Mouse (Mus musculus): ENCODE measurements around the gene Hsd3b4.
"Not testable (repeated sequence)": the region's sequence is repeated elsewhere in the genome, so short reads cannot be mapped to it uniquely, and the experiment has no call there.

Hsd3b4 gene

DNA sequence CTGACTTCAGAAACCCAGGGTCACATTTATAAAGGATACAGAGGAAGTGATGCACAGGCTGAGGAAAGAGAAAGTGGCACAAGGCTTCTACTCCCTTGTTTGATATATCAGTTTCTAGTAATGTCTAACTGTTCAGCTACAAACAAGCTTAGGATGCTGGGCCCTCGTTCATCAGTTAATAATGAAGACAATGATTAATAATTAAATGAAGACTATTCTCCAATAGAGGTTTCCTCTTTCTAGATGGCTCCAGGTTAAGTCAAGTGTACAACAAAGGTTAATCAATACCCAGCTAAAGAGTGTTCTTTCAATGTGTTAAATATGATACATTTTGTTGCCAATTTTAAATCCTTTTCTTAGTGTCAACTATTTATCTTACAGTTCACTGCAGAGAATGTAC, at the start of gene Hsd3b4:
Gene Hsd3b4, minus strand, starts transcription at position 101 of the 400 bp plus-strand sequence.
- in situ Hi-C loops (cut with MboI; ENCODE audit: low pct_unique_long_range_greater_than_20kb in 1 of 2, low sequenced_read_pairs in 2 of 2, unreplicated experiment in 1 of 2) = not testable (repeated sequence)

DNA sequence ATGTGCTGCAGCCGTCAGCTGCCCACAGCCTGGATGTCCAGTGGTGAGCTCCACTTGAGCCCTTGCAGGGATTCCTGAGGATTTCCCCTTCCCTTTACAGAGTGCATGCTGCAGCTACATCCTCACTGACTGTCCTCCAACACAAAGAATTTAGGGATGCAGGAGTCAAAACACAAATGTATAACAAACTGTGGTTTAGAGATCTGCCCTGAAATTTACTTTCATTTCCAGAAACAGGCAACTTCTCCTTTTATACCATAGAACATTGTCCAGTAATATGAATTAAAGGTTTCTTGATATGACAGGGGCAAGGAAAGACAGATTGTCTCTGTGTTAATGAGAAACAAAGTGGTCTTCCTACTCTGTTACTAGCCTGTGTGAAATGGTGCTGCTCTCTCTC, 40.5 kb upstream of the Hsd3b4 start:
- in situ Hi-C loops (cut with MboI; ENCODE audit: low pct_unique_long_range_greater_than_20kb in 1 of 2, low sequenced_read_pairs in 2 of 2, unreplicated experiment in 1 of 2) = not testable (repeated sequence)

DNA sequence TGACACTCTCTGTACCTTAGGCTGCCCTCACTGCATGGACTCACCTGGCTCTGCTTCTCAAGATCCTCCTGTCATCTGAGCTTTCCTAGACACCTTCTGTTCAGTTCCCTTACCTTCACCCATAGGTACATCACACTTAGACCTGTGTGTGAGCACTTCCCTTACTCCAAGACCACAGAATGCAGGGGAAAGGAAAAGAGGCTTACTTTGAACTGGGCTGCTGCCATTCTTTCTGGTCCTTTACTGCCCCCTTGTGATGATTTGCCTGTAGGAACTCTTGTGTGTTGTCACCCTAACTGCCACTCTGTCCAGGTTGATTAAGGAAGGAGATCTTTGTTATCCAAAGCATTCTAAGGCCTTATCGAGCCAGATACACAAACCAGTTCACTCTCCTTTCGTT, 39.9 kb upstream of the Hsd3b4 start:
- in situ Hi-C loops (cut with MboI; ENCODE audit: low pct_unique_long_range_greater_than_20kb in 1 of 2, low sequenced_read_pairs in 2 of 2, unreplicated experiment in 1 of 2) = not testable (repeated sequence)

DNA sequence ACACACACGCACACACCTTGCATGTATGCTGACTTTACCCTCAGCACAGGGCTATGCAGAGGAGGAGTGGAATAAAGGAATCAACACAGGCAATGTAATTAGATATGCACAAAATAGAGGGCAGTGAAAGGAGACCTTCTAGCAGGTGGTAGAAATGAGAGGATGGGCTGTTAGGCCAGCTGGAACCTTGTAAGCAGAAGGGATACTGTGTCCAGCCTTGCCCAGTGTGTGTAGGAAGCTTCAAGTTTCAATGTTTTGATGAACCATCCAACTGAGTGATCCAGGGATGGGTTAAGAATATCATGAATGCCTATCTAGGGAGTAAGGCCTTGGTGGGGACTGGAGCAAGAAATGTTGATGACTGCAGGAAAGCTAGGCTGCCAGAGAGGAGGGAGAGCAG, 38.2 kb upstream of the Hsd3b4 start:
- in situ Hi-C loops (cut with MboI; ENCODE audit: low pct_unique_long_range_greater_than_20kb in 1 of 2, low sequenced_read_pairs in 2 of 2, unreplicated experiment in 1 of 2) = not testable (repeated sequence)

DNA sequence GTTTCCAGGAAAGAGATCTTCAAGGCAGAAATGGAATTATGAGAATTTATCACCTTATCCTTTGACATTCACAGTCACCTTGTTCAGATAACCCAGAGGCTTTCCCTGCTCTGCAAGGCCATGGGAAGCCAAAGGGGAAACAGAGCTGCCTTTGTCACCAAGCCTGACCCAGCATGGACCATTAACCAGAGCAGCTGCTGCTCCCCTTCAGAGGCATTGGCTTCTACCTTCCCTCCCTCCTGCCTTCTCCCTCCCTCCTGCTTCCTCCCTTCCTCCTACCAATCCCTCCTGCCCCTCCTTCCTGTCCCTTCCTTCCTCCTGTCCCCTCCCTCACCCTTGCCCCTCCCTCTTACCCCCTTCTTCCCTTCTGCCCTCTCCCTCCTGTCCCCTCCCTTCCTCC, 37.3 kb upstream of the Hsd3b4 start:
- in situ Hi-C loops (cut with MboI; ENCODE audit: low pct_unique_long_range_greater_than_20kb in 1 of 2, low sequenced_read_pairs in 2 of 2, unreplicated experiment in 1 of 2) = not testable (repeated sequence)

DNA sequence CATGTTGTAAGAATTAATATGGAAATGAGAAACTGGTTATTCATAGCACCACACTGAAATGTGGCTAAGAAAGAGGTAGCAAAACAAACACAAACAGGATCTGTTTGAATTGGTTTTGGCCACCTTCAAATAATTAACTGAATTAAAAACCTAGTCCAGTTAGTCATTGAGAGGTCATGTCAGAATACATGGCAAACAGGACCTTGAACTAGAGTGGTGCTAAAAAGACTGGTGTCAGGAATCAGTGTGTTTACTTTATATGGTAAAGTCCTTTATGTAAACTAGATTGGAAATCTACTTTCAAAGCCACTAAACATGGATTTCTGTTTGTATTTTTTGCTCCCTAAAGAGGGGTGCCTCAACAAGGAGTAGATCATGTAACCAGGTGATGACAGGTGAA, 14.7 kb upstream of the Hsd3b4 start:
- in situ Hi-C loops (cut with MboI; ENCODE audit: low pct_unique_long_range_greater_than_20kb in 1 of 2, low sequenced_read_pairs in 2 of 2, unreplicated experiment in 1 of 2) = not testable (repeated sequence)

DNA sequence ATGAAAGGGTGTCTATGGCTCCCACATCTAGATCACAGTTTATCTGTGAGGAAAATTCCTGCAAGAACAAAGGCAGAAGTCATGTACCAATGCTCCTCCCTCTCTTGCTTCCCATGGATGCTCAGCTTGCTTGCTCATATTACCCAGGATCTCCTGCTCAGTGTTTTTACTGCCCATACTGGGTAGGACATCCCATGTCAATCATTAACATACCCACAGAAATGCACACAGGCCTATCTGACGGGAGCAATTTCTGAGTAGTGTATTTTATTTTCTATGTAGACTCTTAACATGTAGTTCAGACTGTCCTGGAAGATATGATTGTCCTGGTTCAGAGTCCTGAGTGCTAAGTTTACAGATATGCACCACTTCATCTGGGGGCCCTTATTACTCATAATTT, 14.2 kb upstream of the Hsd3b4 start:
- in situ Hi-C loops (cut with MboI; ENCODE audit: low pct_unique_long_range_greater_than_20kb in 1 of 2, low sequenced_read_pairs in 2 of 2, unreplicated experiment in 1 of 2) = not testable (repeated sequence)

DNA sequence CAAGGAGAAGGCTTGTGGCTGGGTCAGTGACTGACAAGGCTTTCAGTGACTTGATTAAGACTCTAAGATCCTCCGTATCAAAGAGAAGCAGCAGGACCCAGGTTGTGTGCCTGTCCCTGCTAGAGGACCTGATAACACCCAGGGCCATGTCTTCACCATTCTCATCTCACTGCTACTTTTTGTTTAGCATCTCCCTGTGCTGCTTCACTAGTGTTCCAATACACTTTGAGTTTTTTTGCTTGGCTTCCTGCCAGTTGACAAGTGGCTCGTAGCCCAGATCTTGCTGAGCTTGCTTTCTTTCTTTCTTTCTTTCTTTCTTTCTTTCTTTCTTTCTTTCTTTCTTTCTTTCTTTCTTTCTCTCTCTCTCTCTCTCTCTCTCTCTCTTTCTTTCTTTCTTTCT, 12.5 kb upstream of the Hsd3b4 start:
- in situ Hi-C loops (cut with MboI; ENCODE audit: low pct_unique_long_range_greater_than_20kb in 1 of 2, low sequenced_read_pairs in 2 of 2, unreplicated experiment in 1 of 2) = not testable (repeated sequence)

DNA sequence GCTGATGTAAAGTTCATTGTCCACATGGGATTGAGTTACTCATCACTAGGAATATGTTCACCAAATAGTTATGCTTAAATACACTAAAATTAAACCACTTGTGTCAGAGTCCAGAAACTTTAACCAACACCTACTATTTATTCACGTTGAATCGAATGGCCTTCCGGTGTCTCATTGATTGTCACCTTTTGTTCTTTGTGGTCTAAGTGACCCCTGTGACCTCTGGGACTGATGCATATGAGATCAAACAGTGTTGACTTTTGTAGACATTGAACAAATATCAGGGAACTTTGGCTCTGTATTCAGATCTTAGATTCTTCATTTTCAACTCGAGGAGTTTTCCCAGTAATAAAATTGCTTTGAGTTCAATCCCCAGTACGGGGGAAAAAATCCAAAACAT, 3.1 kb downstream of the Hsd3b4 start:
- in situ Hi-C loops (cut with MboI; ENCODE audit: low pct_unique_long_range_greater_than_20kb in 1 of 2, low sequenced_read_pairs in 2 of 2, unreplicated experiment in 1 of 2) = not testable (repeated sequence)

DNA sequence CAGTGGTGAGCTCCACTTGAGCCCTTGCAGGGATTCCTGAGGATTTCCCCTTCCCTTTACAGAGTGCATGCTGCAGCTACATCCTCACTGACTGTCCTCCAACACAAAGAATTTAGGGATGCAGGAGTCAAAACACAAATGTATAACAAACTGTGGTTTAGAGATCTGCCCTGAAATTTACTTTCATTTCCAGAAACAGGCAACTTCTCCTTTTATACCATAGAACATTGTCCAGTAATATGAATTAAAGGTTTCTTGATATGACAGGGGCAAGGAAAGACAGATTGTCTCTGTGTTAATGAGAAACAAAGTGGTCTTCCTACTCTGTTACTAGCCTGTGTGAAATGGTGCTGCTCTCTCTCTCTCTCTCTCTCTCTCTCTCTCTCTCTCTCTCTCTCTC, 12.9 kb downstream of the Hsd3b4 start:
- in situ Hi-C loops (cut with MboI; ENCODE audit: low pct_unique_long_range_greater_than_20kb in 1 of 2, low sequenced_read_pairs in 2 of 2, unreplicated experiment in 1 of 2) = not testable (repeated sequence)

DNA sequence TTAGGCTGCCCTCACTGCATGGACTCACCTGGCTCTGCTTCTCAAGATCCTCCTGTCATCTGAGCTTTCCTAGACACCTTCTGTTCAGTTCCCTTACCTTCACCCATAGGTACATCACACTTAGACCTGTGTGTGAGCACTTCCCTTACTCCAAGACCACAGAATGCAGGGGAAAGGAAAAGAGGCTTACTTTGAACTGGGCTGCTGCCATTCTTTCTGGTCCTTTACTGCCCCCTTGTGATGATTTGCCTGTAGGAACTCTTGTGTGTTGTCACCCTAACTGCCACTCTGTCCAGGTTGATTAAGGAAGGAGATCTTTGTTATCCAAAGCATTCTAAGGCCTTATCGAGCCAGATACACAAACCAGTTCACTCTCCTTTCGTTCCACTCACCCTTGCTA, 13.6 kb downstream of the Hsd3b4 start:
- in situ Hi-C loops (cut with MboI; ENCODE audit: low pct_unique_long_range_greater_than_20kb in 1 of 2, low sequenced_read_pairs in 2 of 2, unreplicated experiment in 1 of 2) = not testable (repeated sequence)

DNA sequence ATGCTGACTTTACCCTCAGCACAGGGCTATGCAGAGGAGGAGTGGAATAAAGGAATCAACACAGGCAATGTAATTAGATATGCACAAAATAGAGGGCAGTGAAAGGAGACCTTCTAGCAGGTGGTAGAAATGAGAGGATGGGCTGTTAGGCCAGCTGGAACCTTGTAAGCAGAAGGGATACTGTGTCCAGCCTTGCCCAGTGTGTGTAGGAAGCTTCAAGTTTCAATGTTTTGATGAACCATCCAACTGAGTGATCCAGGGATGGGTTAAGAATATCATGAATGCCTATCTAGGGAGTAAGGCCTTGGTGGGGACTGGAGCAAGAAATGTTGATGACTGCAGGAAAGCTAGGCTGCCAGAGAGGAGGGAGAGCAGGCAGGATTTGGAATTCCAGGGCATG, 15.3 kb downstream of the Hsd3b4 start:
- in situ Hi-C loops (cut with MboI; ENCODE audit: low pct_unique_long_range_greater_than_20kb in 1 of 2, low sequenced_read_pairs in 2 of 2, unreplicated experiment in 1 of 2) = not testable (repeated sequence)

DNA sequence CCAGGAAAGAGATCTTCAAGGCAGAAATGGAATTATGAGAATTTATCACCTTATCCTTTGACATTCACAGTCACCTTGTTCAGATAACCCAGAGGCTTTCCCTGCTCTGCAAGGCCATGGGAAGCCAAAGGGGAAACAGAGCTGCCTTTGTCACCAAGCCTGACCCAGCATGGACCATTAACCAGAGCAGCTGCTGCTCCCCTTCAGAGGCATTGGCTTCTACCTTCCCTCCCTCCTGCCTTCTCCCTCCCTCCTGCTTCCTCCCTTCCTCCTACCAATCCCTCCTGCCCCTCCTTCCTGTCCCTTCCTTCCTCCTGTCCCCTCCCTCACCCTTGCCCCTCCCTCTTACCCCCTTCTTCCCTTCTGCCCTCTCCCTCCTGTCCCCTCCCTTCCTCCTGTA, 16.1 kb downstream of the Hsd3b4 start:
- in situ Hi-C loops (cut with MboI; ENCODE audit: low pct_unique_long_range_greater_than_20kb in 1 of 2, low sequenced_read_pairs in 2 of 2, unreplicated experiment in 1 of 2) = not testable (repeated sequence)

DNA sequence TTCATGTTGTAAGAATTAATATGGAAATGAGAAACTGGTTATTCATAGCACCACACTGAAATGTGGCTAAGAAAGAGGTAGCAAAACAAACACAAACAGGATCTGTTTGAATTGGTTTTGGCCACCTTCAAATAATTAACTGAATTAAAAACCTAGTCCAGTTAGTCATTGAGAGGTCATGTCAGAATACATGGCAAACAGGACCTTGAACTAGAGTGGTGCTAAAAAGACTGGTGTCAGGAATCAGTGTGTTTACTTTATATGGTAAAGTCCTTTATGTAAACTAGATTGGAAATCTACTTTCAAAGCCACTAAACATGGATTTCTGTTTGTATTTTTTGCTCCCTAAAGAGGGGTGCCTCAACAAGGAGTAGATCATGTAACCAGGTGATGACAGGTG, 38.8 kb downstream of the Hsd3b4 start:
- in situ Hi-C loops (cut with MboI; ENCODE audit: low pct_unique_long_range_greater_than_20kb in 1 of 2, low sequenced_read_pairs in 2 of 2, unreplicated experiment in 1 of 2) = not testable (repeated sequence)

DNA sequence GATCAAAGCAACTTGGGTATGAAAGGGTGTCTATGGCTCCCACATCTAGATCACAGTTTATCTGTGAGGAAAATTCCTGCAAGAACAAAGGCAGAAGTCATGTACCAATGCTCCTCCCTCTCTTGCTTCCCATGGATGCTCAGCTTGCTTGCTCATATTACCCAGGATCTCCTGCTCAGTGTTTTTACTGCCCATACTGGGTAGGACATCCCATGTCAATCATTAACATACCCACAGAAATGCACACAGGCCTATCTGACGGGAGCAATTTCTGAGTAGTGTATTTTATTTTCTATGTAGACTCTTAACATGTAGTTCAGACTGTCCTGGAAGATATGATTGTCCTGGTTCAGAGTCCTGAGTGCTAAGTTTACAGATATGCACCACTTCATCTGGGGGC, 39.3 kb downstream of the Hsd3b4 start:
- in situ Hi-C loops (cut with MboI; ENCODE audit: low pct_unique_long_range_greater_than_20kb in 1 of 2, low sequenced_read_pairs in 2 of 2, unreplicated experiment in 1 of 2) = not testable (repeated sequence)

DNA sequence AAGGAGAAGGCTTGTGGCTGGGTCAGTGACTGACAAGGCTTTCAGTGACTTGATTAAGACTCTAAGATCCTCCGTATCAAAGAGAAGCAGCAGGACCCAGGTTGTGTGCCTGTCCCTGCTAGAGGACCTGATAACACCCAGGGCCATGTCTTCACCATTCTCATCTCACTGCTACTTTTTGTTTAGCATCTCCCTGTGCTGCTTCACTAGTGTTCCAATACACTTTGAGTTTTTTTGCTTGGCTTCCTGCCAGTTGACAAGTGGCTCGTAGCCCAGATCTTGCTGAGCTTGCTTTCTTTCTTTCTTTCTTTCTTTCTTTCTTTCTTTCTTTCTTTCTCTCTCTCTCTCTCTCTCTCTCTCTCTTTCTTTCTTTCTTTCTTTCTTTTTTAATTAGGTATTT, 41.0 kb downstream of the Hsd3b4 start:
- in situ Hi-C loops (cut with MboI; ENCODE audit: low pct_unique_long_range_greater_than_20kb in 1 of 2, low sequenced_read_pairs in 2 of 2, unreplicated experiment in 1 of 2) = not testable (repeated sequence)

DNA sequence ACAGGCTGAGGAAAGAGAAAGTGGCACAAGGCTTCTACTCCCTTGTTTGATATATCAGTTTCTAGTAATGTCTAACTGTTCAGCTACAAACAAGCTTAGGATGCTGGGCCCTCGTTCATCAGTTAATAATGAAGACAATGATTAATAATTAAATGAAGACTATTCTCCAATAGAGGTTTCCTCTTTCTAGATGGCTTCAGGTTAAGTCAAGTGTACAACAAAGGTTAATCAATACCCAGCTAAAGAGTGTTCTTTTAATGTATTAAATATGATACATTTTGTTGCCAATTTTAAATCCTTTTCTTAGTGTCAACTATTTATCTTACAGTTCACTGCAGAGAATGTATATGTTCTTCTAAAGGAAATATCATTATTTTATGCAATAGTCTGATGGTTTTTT, 53.3 kb downstream of the Hsd3b4 start, which contains the start of gene Gm4450:
Gene Gm4450, minus strand, starts transcription at position 101 of the 400 bp plus-strand sequence.
- in situ Hi-C loops (cut with MboI; ENCODE audit: low pct_unique_long_range_greater_than_20kb in 1 of 2, low sequenced_read_pairs in 2 of 2, unreplicated experiment in 1 of 2) = not testable (repeated sequence)

DNA sequence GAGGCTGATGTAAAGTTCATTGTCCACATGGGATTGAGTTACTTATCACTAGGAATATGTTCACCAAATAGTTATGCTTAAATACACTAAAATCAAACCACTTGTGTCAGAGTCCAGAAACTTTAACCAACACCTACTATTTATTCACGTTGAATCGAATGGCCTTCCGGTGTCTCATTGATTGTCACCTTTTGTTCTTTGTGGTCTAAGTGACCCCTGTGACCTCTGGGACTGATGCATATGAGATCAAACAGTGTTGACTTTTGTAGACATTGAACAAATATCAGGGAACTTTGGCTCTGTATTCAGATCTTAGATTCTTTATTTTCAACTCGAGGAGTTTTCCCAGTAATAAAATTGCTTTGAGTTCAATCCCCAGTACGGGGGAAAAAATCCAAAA, 56.5 kb downstream of the Hsd3b4 start:
- in situ Hi-C loops (cut with MboI; ENCODE audit: low pct_unique_long_range_greater_than_20kb in 1 of 2, low sequenced_read_pairs in 2 of 2, unreplicated experiment in 1 of 2) = not testable (repeated sequence)

All from mouse embryonic stem cell (cell line).